Comparison of ENCODE assay signal across 14 mouse cellular contexts in genomic region chr12:35957235-35957634, GRCm38 (mm10). TPM values are rescaled to one million over a fixed set of nuclear protein-coding genes. Genes with fewer than 3 reads are reported as not detected.
DNase-seq lines count a peak whose midpoint lies in the region; ATAC-seq and TF ChIP-seq lines count a peak whose summit lies in the region.
"Had no signal": no experiment of that assay in that cellular context is flagged by ENCODE, and none has a peak within 500 bp of the region (broad histone marks: within the 10 kb centered on the region; RNA-seq: fewer than 3 reads in every experiment).

No protein-coding gene starts in this region.

- WGBS in midbrain, postnatal 0 days = 80% methylated on average over 2 of the region's 2 CpGs
- 86% methylated on average over 2 of the region's 2 CpGs for WGBS in midbrain, embryonic 15.5 days
- WGBS in hindbrain, embryonic 16.5 days = 85% methylated on average over 2 of the region's 2 CpGs

- no peak overlapping the region for H3K9ac ChIP-seq in midbrain, postnatal 0 days (replicated peaks; ENCODE audit: low read length, poor library complexity, severe bottlenecking)
- no peak overlapping the region for H3K9ac ChIP-seq in midbrain, embryonic 15.5 days
- no peak overlapping the region for H3K9ac ChIP-seq in hindbrain, embryonic 16.5 days (ENCODE audit: low read depth, low read length)
- H3K9ac ChIP-seq: liver, embryonic 13.5 days had no signal

- H3K27ac ChIP-seq in gastrocnemius, adult 2 months = no peak overlapping the region
- H3K27ac ChIP-seq in midbrain, postnatal 0 days (ENCODE audit: low read depth, low read length) = no peak overlapping the region
- no peak overlapping the region for H3K27ac ChIP-seq in midbrain, embryonic 15.5 days
- no peak overlapping the region for H3K27ac ChIP-seq in hindbrain, embryonic 16.5 days (ENCODE audit: low read depth, low read length)
- H3K27ac ChIP-seq: liver, embryonic 13.5 days had no signal

- no peaks in the 10 kb centered on the region for H3K4me1 ChIP-seq in midbrain, postnatal 0 days (ENCODE audit: insufficient read depth, low read length)
- no peaks in the 10 kb centered on the region for H3K4me1 ChIP-seq in midbrain, embryonic 15.5 days
- no peaks in the 10 kb centered on the region for H3K4me1 ChIP-seq in hindbrain, embryonic 16.5 days (ENCODE audit: control insufficient read depth, insufficient read depth, low read depth, low read length)
- H3K4me1 ChIP-seq: liver, embryonic 13.5 days had no signal

- H3K9me3 ChIP-seq in midbrain, postnatal 0 days (ENCODE audit: low read length) = no peaks in the 10 kb centered on the region
- no peaks in the 10 kb centered on the region for H3K9me3 ChIP-seq in midbrain, embryonic 15.5 days
- no peaks in the 10 kb centered on the region for H3K9me3 ChIP-seq in hindbrain, embryonic 16.5 days (ENCODE audit: control insufficient read depth, low read length)
- H3K9me3 ChIP-seq: liver, embryonic 13.5 days had no signal

- H3K4me3 ChIP-seq in gastrocnemius, adult 2 months = no peak overlapping the region
- no peak overlapping the region for H3K4me3 ChIP-seq in midbrain, postnatal 0 days (ENCODE audit: low read depth, low read length)
- H3K4me3 ChIP-seq in midbrain, embryonic 15.5 days = no peak overlapping the region
- H3K4me3 ChIP-seq in hindbrain, embryonic 16.5 days (ENCODE audit: low read length) = no peak overlapping the region
- H3K4me3 ChIP-seq: liver, embryonic 13.5 days had no signal

- ATAC-seq in midbrain, postnatal 0 days (ENCODE audit: low FRiP score) = no peak
- no peak for ATAC-seq in midbrain, embryonic 15.5 days (replicated peaks)
- ATAC-seq in activated CD4-positive, CD25-positive, alpha-beta regulatory T cell, adult 4 months = peak; percentile 83
- ATAC-seq in hindbrain, embryonic 16.5 days = no peak
- ATAC-seq: forebrain, embryonic 16.5 days had no signal

- no peak for DNase-seq in gastrocnemius, adult 2 months
- DNase-seq in gastrocnemius, postnatal 36 days = no peak
- peak; percentile 24 for DNase-seq in midbrain, postnatal 0 days (ENCODE audit: low spot score)
- peak; percentile 9 for DNase-seq in retina, postnatal 1 day
- DNase-seq in neural tube, embryonic 10.5 days (ENCODE audit: extremely low spot score, low spot score) = no peak
- DNase-seq: cerebellum, adult 8-10 months; layer of hippocampus, adult 9-11 months; liver, embryonic 13.5 days had no signal

- intact Hi-C loops in gastrocnemius, adult 2 months (cut with DNase I) = loop anchor here (5.0 kb wide), 1 partner anchor 60 kb away; no protein-coding TSS in a partner anchor
- intact Hi-C loops in gastrocnemius, postnatal 36 days (cut with DNase I) = loop anchor here (5.0 kb wide), 1 partner anchor 60 kb away; no protein-coding TSS in a partner anchor

- H3K27me3 ChIP-seq in midbrain, postnatal 0 days (ENCODE audit: insufficient read depth, low read length) = no peaks in the 10 kb centered on the region
- no peaks in the 10 kb centered on the region for H3K27me3 ChIP-seq in midbrain, embryonic 15.5 days (replicated peaks)
- no peaks in the 10 kb centered on the region for H3K27me3 ChIP-seq in hindbrain, embryonic 16.5 days (replicated peaks; ENCODE audit: control insufficient read depth, insufficient read depth, low read length)
- H3K27me3 ChIP-seq: liver, embryonic 13.5 days had no signal

- TF ChIP-seq CTCF in gastrocnemius, adult 2 months (IDR thresholded peaks at IDR 0.05) = peak; percentile 56
- peak; percentile 52 for TF ChIP-seq CTCF in midbrain, postnatal 0 days (IDR thresholded peaks at IDR 0.05)

- no peaks in the 10 kb centered on the region for H3K36me3 ChIP-seq in midbrain, postnatal 0 days (ENCODE audit: insufficient read depth, low read length)
- no peaks in the 10 kb centered on the region for H3K36me3 ChIP-seq in midbrain, embryonic 15.5 days (replicated peaks)
- H3K36me3 ChIP-seq in hindbrain, embryonic 16.5 days (ENCODE audit: control insufficient read depth, insufficient read depth, low read length) = no peaks in the 10 kb centered on the region
- H3K36me3 ChIP-seq: liver, embryonic 13.5 days had no signal

- H3K4me2 ChIP-seq in midbrain, postnatal 0 days (ENCODE audit: low read depth, low read length, poor library complexity, severe bottlenecking) = no peak overlapping the region
- no peak overlapping the region for H3K4me2 ChIP-seq in midbrain, embryonic 15.5 days
- no peak overlapping the region for H3K4me2 ChIP-seq in hindbrain, embryonic 16.5 days (ENCODE audit: low read length)
- H3K4me2 ChIP-seq: liver, embryonic 13.5 days had no signal

RNA-seq across cellular contexts. Expression of gene Agr3, which starts 31.8 kb away (rescaled TPM):
- not detected for total RNA-seq in gastrocnemius, adult 2 months (2021)
- total RNA-seq in gastrocnemius, postnatal 36 days (2021) = not detected
- total RNA-seq in midbrain, postnatal 0 days (2014; rRNA removed) = not detected in 2 replicates
- not detected in 2 replicates for polyA plus RNA-seq in midbrain, postnatal 0 days (2015; fragmentation: Nextera tagmentation; extraction: Ambion mirVana)
- not detected in 2 replicates for polyA plus RNA-seq in midbrain, embryonic 15.5 days (2015; fragmentation: Nextera tagmentation; extraction: Ambion mirVana)
- not detected for polyA plus RNA-seq in activated CD4-positive, CD25-positive, alpha-beta regulatory T cell, adult 4 months (2017; shearing (Covaris generic))
- 0.39 and 0.42 TPM in 2 replicates for polyA plus RNA-seq in hindbrain, embryonic 16.5 days (2015; fragmentation: Nextera tagmentation; extraction: Ambion mirVana)
- total RNA-seq: heart, postnatal 25 days had no signal
- polyA plus RNA-seq: forebrain, embryonic 16.5 days; liver, embryonic 13.5 days; neural tube, embryonic 11.5 days had no signal

RNA-seq across cellular contexts. Expression of gene Agr2, which starts 35.5 kb away (rescaled TPM):
- total RNA-seq in gastrocnemius, adult 2 months (2021) = not detected
- total RNA-seq in gastrocnemius, postnatal 36 days (2021) = not detected
- total RNA-seq in midbrain, postnatal 0 days (2014; rRNA removed) = not detected in 2 replicates
- polyA plus RNA-seq in midbrain, postnatal 0 days (2015; fragmentation: Nextera tagmentation; extraction: Ambion mirVana) = 0.20 TPM in 1 of 2 replicates, not detected in the other
- polyA plus RNA-seq in midbrain, embryonic 15.5 days (2015; fragmentation: Nextera tagmentation; extraction: Ambion mirVana) = 2.0 TPM in 1 of 2 replicates, not detected in the other
- polyA plus RNA-seq in activated CD4-positive, CD25-positive, alpha-beta regulatory T cell, adult 4 months (2017; shearing (Covaris generic)) = not detected
- not detected in 2 replicates for polyA plus RNA-seq in hindbrain, embryonic 16.5 days (2015; fragmentation: Nextera tagmentation; extraction: Ambion mirVana)
- total RNA-seq: heart, postnatal 25 days had no signal
- polyA plus RNA-seq: forebrain, embryonic 16.5 days; neural tube, embryonic 11.5 days had no signal

Comparison
In these comparisons a context has a peak if more than half of its experiments do, and no peak if none do; other contexts are left out.
1. DNase-seq: peak in midbrain, postnatal 0 days (single experiment) and retina, postnatal 1 day (single experiment); none in gastrocnemius, adult 2 months (single experiment), gastrocnemius, postnatal 36 days (0 of 2) and neural tube, embryonic 10.5 days (single experiment).